Mouse (Mus musculus) myocyte (in vitro differentiated cells): ENCODE results near the gene Rnase9.

Experiments
- CEBPB ChIP-seq: IDR thresholded peaks from 2 replicates; pipeline ENCODE4 v1.6.1; 2011; ENCODE audit warnings: mild to moderate bottlenecking, moderate library complexity; ENCODE audit not compliant: poor library complexity, insufficient read depth, severe bottlenecking
- E2F4 ChIP-seq: IDR thresholded peaks from one replicate; pipeline ENCODE4 v1.6.1; 2011; ENCODE audit warnings: mild to moderate bottlenecking, control low read depth, moderate library complexity; ENCODE audit not compliant: insufficient read depth
- MAX ChIP-seq: IDR thresholded peaks from one replicate; pipeline ENCODE4 v1.6.1; 2011; ENCODE audit warnings: low read depth, mild to moderate bottlenecking, control low read depth
- MYOD1 ChIP-seq, 3 experiments: IDR thresholded peaks; one replicate each; pipeline ENCODE4 v1.6.1; 2011; ENCODE audit warnings: control low read depth in 2 of 3, low read depth in 2 of 3, mild to moderate bottlenecking in 2 of 3, moderate library complexity in 1 of 3; ENCODE audit not compliant: insufficient read length in 2 of 3, control insufficient read depth in 1 of 3
- MYOG ChIP-seq, 3 experiments: IDR thresholded peaks; one replicate each; pipeline ENCODE4 v1.6.1; 2011; ENCODE audit warnings: control low read depth in 2 of 3, low read depth in 2 of 3, mild to moderate bottlenecking in 2 of 3; ENCODE audit not compliant: insufficient read length in 2 of 3, control insufficient read depth in 1 of 3, insufficient read depth in 1 of 3
- POLR2A ChIP-seq: IDR thresholded peaks from one replicate; pipeline ENCODE4 v1.6.1; 2011; ENCODE audit warnings: low read depth, mild to moderate bottlenecking, control low read depth, moderate library complexity; ENCODE audit not compliant: insufficient read length
- POLR2AphosphoS2 ChIP-seq: IDR thresholded peaks from one replicate; pipeline ENCODE4 v1.6.1; 2011; ENCODE audit warnings: low read depth, control low read depth; ENCODE audit not compliant: insufficient read length
- REST ChIP-seq: IDR thresholded peaks from one replicate; pipeline ENCODE4 v1.6.1; 2011; ENCODE audit warnings: mild to moderate bottlenecking, control low read depth, moderate library complexity; ENCODE audit not compliant: insufficient read depth, insufficient read length
- TCF12 ChIP-seq: IDR thresholded peaks from one replicate; pipeline ENCODE4 v1.6.1; 2011; ENCODE audit warnings: mild to moderate bottlenecking, control low read depth; ENCODE audit not compliant: poor library complexity, insufficient read depth, severe bottlenecking
- TCF3 ChIP-seq: IDR thresholded peaks from one replicate; pipeline ENCODE4 v1.6.1; 2011; ENCODE audit warnings: low read depth, control low read depth; ENCODE audit not compliant: insufficient read length
- USF1 ChIP-seq: IDR thresholded peaks from one replicate; pipeline ENCODE4 v1.6.1; 2011; ENCODE audit warnings: low read depth, mild to moderate bottlenecking, control low read depth, moderate library complexity

GRCm38 (mm10) chr14:51007152-51007801, 34.4 kb downstream of the Rnase9 start, which contains the start of gene Rnase10:
- TF ChIP-seq USF1 (no peak), POLR2AphosphoS2 (no peak), POLR2A (no peak), MAX (no peak), CEBPB (no peak), TCF3 (no peak), E2F4 (no peak), TCF12 (no peak), MYOG (IDR thresholded peaks at IDR 0.05; ENCODE audit: control insufficient read depth in 1 of 3, insufficient read depth in 1 of 3, insufficient read length in 2 of 3, low read depth in 2 of 3) (no peak), MYOD1 (IDR thresholded peaks at IDR 0.05; ENCODE audit: control insufficient read depth in 1 of 3, insufficient read length in 2 of 3, low read depth in 2 of 3) (no peak), REST (no peak)
